Mouse (Mus musculus) myocyte (in vitro differentiated cells): ENCODE results near the gene Sh3pxd2b. TPM values are rescaled to one million over a fixed set of nuclear protein-coding genes. Genes with fewer than 3 reads are reported as not detected.

Experiments used
- H3K27me3 ChIP-seq: one replicate; pipeline ENCODE4 v1.6.1; 2011; ENCODE audit not compliant: control insufficient read depth, insufficient read depth, insufficient read length
- H3K36me3 ChIP-seq: one replicate; pipeline ENCODE4 v1.6.1; 2011; ENCODE audit not compliant: control insufficient read depth, insufficient read depth
- H3K4me2 ChIP-seq: one replicate; pipeline ENCODE4 v1.6.1; 2011; ENCODE audit warnings: low read depth, control low read depth
- H3K4me3 ChIP-seq: one replicate; pipeline ENCODE4 v1.5.1; 2011; ENCODE audit warnings: mild to moderate bottlenecking, control low read depth, moderate library complexity
- H3K79me2 ChIP-seq: one replicate; pipeline ENCODE4 v1.6.1; 2011; ENCODE audit not compliant: control insufficient read depth, insufficient read depth
- H3ac ChIP-seq: one replicate; pipeline ENCODE4 v1.6.1; 2011; ENCODE audit not compliant: control insufficient read depth, insufficient read length
- CEBPB ChIP-seq: IDR thresholded peaks from 2 replicates; pipeline ENCODE4 v1.6.1; 2011; ENCODE audit warnings: mild to moderate bottlenecking, moderate library complexity; ENCODE audit not compliant: poor library complexity, insufficient read depth, severe bottlenecking
- E2F4 ChIP-seq: IDR thresholded peaks from one replicate; pipeline ENCODE4 v1.6.1; 2011; ENCODE audit warnings: mild to moderate bottlenecking, control low read depth, moderate library complexity; ENCODE audit not compliant: insufficient read depth
- MAX ChIP-seq: IDR thresholded peaks from one replicate; pipeline ENCODE4 v1.6.1; 2011; ENCODE audit warnings: low read depth, mild to moderate bottlenecking, control low read depth
- MYOD1 ChIP-seq, 3 experiments: IDR thresholded peaks; one replicate each; pipeline ENCODE4 v1.6.1; 2011; ENCODE audit warnings: control low read depth in 2 of 3, low read depth in 2 of 3, mild to moderate bottlenecking in 2 of 3, moderate library complexity in 1 of 3; ENCODE audit not compliant: insufficient read length in 2 of 3, control insufficient read depth in 1 of 3
- MYOG ChIP-seq, 3 experiments: IDR thresholded peaks; one replicate each; pipeline ENCODE4 v1.6.1; 2011; ENCODE audit warnings: control low read depth in 2 of 3, low read depth in 2 of 3, mild to moderate bottlenecking in 2 of 3; ENCODE audit not compliant: insufficient read length in 2 of 3, control insufficient read depth in 1 of 3, insufficient read depth in 1 of 3
- POLR2A ChIP-seq: IDR thresholded peaks from one replicate; pipeline ENCODE4 v1.6.1; 2011; ENCODE audit warnings: low read depth, mild to moderate bottlenecking, control low read depth, moderate library complexity; ENCODE audit not compliant: insufficient read length
- POLR2AphosphoS2 ChIP-seq: IDR thresholded peaks from one replicate; pipeline ENCODE4 v1.6.1; 2011; ENCODE audit warnings: low read depth, control low read depth; ENCODE audit not compliant: insufficient read length
- REST ChIP-seq: IDR thresholded peaks from one replicate; pipeline ENCODE4 v1.6.1; 2011; ENCODE audit warnings: mild to moderate bottlenecking, control low read depth, moderate library complexity; ENCODE audit not compliant: insufficient read depth, insufficient read length
- SRF ChIP-seq: IDR thresholded peaks from one replicate; pipeline ENCODE4 v1.6.1; 2011; ENCODE audit warnings: low read depth; ENCODE audit not compliant: control insufficient read depth, insufficient read length
- TCF12 ChIP-seq: IDR thresholded peaks from one replicate; pipeline ENCODE4 v1.6.1; 2011; ENCODE audit warnings: mild to moderate bottlenecking, control low read depth; ENCODE audit not compliant: poor library complexity, insufficient read depth, severe bottlenecking
- TCF3 ChIP-seq: IDR thresholded peaks from one replicate; pipeline ENCODE4 v1.6.1; 2011; ENCODE audit warnings: low read depth, control low read depth; ENCODE audit not compliant: insufficient read length
- USF1 ChIP-seq: IDR thresholded peaks from one replicate; pipeline ENCODE4 v1.6.1; 2011; ENCODE audit warnings: low read depth, mild to moderate bottlenecking, control low read depth, moderate library complexity
- polyA plus RNA-seq: library from polyadenylated mRNA; unstranded; fragments of >200 nt; fragmentation: generic; extraction: Trizol; gene quantifications from one replicate; pipeline ENCODE4 v1.2.1, GENCODE M21; 2012; ENCODE audit warnings: missing spikeins

Sh3pxd2b gene
- polyA plus RNA-seq, 1 experiment = 22.3 TPM

DNA sequence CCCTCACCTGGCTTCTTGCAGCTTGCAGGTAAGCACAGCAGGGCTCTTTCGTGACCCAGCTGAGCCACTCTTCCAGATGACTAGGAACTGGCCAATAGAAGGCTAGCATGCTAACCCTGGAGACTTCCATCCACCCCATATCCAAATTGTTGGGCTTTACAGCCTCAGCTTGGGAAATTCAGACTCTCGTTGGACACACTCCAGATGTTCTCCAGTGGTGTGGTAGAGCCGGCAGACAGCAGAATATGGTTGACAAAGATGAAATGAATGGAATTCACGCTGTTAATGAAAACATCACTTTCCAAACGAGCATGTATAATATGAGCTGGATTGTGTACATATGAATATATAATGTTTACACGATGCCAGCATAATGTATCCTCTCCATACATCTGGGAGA is 48.2 kb downstream of the Sh3pxd2b start:
- Histone ChIP-seq H3ac (no peak overlapping the region), H3K4me3 (no peak overlapping the region), H3K79me2 (no peaks in the 10 kb centered on the region), H3K27me3 (no peaks in the 10 kb centered on the region), H3K36me3 (peaks cover 19% of the 10 kb centered on the region), H3K4me2 (no peak overlapping the region)
- TF ChIP-seq TCF12 (no peak), USF1 (no peak), CEBPB (no peak), MYOG (IDR thresholded peaks at IDR 0.05; ENCODE audit: control insufficient read depth in 1 of 3, insufficient read depth in 1 of 3, insufficient read length in 2 of 3, low read depth in 2 of 3) (no peak), POLR2A (no peak), MAX (no peak), MYOD1 (IDR thresholded peaks at IDR 0.05; ENCODE audit: control insufficient read depth in 1 of 3, insufficient read length in 2 of 3, low read depth in 2 of 3) (no peak), POLR2AphosphoS2 (no peak), SRF (no peak), E2F4 (no peak), REST (no peak), TCF3 (no peak)

DNA sequence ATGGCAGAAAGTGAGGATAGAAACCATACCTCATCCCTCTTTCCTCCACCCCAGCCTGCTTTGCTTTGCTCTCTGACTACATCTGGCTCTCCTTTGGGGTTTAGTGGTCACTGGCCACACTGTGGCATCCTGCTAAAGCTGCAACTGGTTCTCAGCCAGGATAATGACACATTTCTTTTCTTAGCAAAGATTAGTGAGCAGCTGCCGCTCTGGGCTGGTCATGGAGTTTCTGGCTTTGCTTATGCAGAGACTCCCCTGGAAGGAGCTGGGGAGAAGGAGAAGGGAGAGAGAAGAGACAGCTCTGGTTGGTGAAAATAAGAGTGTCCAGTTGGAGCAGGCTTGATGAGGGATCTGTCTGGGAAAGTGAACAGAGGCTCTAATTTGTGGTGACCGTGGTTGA is 50.8 kb downstream of the Sh3pxd2b start:
- H3K4me3 ChIP-seq = no peak overlapping the region
- H3K79me2 ChIP-seq = no peaks in the 10 kb centered on the region
- no peak overlapping the region for H3ac ChIP-seq
- TF ChIP-seq REST = no peak
- TF ChIP-seq POLR2AphosphoS2 = no peak
- TF ChIP-seq E2F4 = no peak
- peak; percentile 41 to 84 (median 66) for TF ChIP-seq MYOD1 (IDR thresholded peaks at IDR 0.05; ENCODE audit: control insufficient read depth in 1 of 3, insufficient read length in 2 of 3, low read depth in 2 of 3)
- peak; percentile 40 for TF ChIP-seq TCF12
- no peak for TF ChIP-seq TCF3
- peak in 2 of 3 experiments; percentile 77 to 93 for TF ChIP-seq MYOG (IDR thresholded peaks at IDR 0.05; ENCODE audit: control insufficient read depth in 1 of 3, insufficient read depth in 1 of 3, insufficient read length in 2 of 3, low read depth in 2 of 3)
- TF ChIP-seq USF1 = no peak
- peak overlapping the region; percentile 74 for H3K4me2 ChIP-seq
- H3K36me3 ChIP-seq = peaks cover 14% of the 10 kb centered on the region
- no peaks in the 10 kb centered on the region for H3K27me3 ChIP-seq

DNA sequence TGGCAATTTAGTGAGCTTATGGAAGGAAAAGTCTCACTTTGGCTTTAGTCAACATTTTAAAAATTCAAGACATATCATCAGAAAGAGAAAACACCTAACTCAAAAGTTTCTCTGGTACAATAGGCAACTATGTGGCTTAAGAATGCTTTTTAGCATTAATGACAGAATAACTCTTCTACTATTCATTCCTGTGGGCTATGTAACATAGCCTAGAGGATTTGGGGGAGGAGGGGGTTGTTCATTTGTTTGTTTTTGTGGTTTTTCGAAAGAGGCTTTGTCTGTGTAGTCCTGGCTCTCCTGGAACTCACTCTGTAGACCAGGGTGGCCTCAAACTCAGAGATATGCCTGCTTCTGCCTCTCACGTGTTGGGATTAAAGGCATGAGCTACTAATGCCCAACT is 51.6 kb downstream of the Sh3pxd2b start:
- TF ChIP-seq POLR2A (no peak), SRF (no peak)
- no peak overlapping the region for H3K4me3 ChIP-seq
- no peaks in the 10 kb centered on the region for H3K79me2 ChIP-seq
- H3K4me2 ChIP-seq = peak overlapping the region; percentile 74
- peaks cover 7% of the 10 kb centered on the region for H3K36me3 ChIP-seq
- no peaks in the 10 kb centered on the region for H3K27me3 ChIP-seq
- H3ac ChIP-seq = no peak overlapping the region

DNA sequence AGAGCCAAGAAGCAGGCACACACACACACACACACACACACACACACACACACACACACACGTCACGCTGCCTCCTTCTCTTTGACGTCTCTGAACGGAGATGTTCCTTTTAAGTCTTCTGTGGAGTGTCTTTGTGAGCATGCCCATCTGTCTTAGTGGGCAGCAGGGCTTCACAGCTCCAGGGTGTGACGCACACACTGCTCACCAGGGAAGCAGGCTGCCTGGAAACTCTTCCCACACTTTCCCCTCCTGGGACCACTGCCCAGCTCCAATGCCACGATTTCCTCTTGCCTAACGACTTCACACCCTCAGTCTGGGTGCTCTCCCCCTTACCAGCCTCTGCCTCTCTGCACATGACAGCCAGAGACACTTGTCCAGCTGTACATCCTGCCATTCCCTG is 55.1 kb downstream of the Sh3pxd2b start:
- H3K36me3 ChIP-seq = peaks cover 13% of the 10 kb centered on the region
- TF ChIP-seq TCF3 (no peak), MYOD1 (IDR thresholded peaks at IDR 0.05; ENCODE audit: control insufficient read depth in 1 of 3, insufficient read length in 2 of 3, low read depth in 2 of 3) (no peak), MAX (no peak), USF1 (no peak), REST (no peak), CEBPB (no peak), POLR2AphosphoS2 (no peak), TCF12 (no peak), MYOG (IDR thresholded peaks at IDR 0.05; ENCODE audit: control insufficient read depth in 1 of 3, insufficient read depth in 1 of 3, insufficient read length in 2 of 3, low read depth in 2 of 3) (no peak), SRF (no peak), POLR2A (no peak)
- H3K4me3 ChIP-seq = no peak overlapping the region
- no peak overlapping the region for H3ac ChIP-seq
- no peaks in the 10 kb centered on the region for H3K79me2 ChIP-seq
- no peaks in the 10 kb centered on the region for H3K27me3 ChIP-seq
- no peak overlapping the region for H3K4me2 ChIP-seq

DNA sequence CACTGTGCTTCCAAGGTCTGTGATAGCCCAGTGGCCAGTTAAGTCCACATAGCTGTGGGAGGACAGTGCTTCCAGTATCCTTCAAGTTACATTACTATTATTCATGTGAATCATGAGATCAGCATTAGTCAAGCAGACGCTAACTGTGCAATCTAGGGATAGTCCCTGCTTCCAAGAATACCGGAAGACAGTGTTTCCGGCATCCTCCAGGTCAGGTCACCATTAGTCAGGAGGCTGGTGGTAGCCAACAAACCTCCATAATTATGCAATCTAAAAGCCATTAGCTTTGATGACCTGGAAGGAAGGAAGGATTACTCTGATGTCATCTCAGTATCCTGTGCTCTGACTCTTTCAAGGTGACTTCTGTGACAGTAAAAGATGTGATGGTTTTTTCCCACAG is 57.1 kb downstream of the Sh3pxd2b start:
- no peak overlapping the region for H3K4me3 ChIP-seq
- no peak overlapping the region for H3ac ChIP-seq
- no peak overlapping the region for H3K4me2 ChIP-seq
- H3K27me3 ChIP-seq = no peaks in the 10 kb centered on the region
- TF ChIP-seq SRF = no peak
- peak; percentile 60; the same call in 1 of the 2 replicates for TF ChIP-seq CEBPB
- H3K36me3 ChIP-seq = peaks cover 19% of the 10 kb centered on the region
- no peaks in the 10 kb centered on the region for H3K79me2 ChIP-seq
